ENCODE assay signal across 1 mouse cellular context in the genomic region with DNA sequence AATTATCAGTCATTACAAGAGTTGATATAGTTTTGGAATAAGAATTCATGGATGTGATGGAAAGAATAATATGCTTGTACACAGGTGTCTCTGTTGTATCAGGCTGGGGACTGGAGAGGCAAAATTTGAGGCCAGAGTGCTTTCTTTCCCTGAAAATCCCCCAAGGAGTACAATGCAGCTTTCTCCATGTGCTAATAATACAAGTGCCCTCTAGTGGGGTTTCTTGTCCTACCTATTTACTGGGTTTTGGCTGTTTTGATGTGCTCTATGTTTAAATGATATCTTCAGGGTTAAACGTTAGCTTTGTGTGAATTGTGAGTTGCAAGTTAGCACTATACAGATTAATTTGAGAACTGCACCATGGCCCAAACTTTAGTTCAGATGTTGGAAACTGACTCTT.
TF ChIP-seq lines count a peak whose summit lies in the region.

No protein-coding gene starts in this region.

TF ChIP-seq in CH12.LX, 34 proteins besides CTCF, POLR2A, EP300 and RAD21:
- TF ChIP-seq KAT2A (IDR thresholded peaks at IDR 0.05; ENCODE audit: insufficient replicate concordance, low read length): no peak
- TF ChIP-seq SMC3 (IDR thresholded peaks at IDR 0.05; ENCODE audit: low read depth, low read length): peak; percentile 29
- no peak for TF ChIP-seq CHD2 (IDR thresholded peaks at IDR 0.05; ENCODE audit: low read length)
